Mouse (Mus musculus): ENCODE measurements around the gene Plcg2. TPM values are rescaled to one million over a fixed set of nuclear protein-coding genes. Genes with fewer than 3 reads are reported as not detected.
A peak's percentile ranks its signal among the peaks of the same experiment; 100 is the strongest.

The Plcg2 gene
- polyA plus RNA-seq, 1 experiment from 2014 or later: 3.6 TPM

GRCm38 (mm10) chr8:117550529-117550928 is 52.4 kb downstream of the Plcg2 start:
- Histone ChIP-seq H3K36me3 (ENCODE audit: control insufficient read depth, insufficient read depth, low read length) (no peaks in the 10 kb centered on the region), H3K9me3 (ENCODE audit: control insufficient read depth, low read length) (no peaks in the 10 kb centered on the region), H3K4me1 (ENCODE audit: control insufficient read depth, insufficient read depth, low read length) (no peaks in the 10 kb centered on the region), H3K9ac (ENCODE audit: low read depth, low read length) (no peak overlapping the region), H3K27ac (ENCODE audit: low read length) (no peak overlapping the region), H3K4me3 (ENCODE audit: low read length) (no peak overlapping the region), H3K27me3 (replicated peaks; ENCODE audit: control insufficient read depth, insufficient read depth, low read length) (no peaks in the 10 kb centered on the region), H3K4me2 (ENCODE audit: low read depth, low read length) (no peak overlapping the region)
- no peak for ATAC-seq
- 89% methylated on average over 5 of the region's 5 CpGs for WGBS

- Histone ChIP-seq H3K4me1 (ENCODE audit: control insufficient read depth, insufficient read depth, low read length) (peaks cover 12% of the 10 kb centered on the region), H3K27ac (ENCODE audit: low read length) (no peak overlapping the region), H3K36me3 (ENCODE audit: control insufficient read depth, insufficient read depth, low read length) (no peaks in the 10 kb centered on the region), H3K4me3 (ENCODE audit: low read length) (no peak overlapping the region), H3K9me3 (ENCODE audit: control insufficient read depth, low read length) (no peaks in the 10 kb centered on the region), H3K4me2 (ENCODE audit: low read depth, low read length) (no peak overlapping the region), H3K27me3 (replicated peaks; ENCODE audit: control insufficient read depth, insufficient read depth, low read length) (no peaks in the 10 kb centered on the region), H3K9ac (ENCODE audit: low read depth, low read length) (no peak overlapping the region)
- peak; percentile 64 for ATAC-seq
- WGBS: 66% methylated on average over 4 of the region's 4 CpGs
These were observed 62.9 kb downstream of the Plcg2 start for GRCm38 (mm10) chr8:117561014-117561413.

- Histone ChIP-seq H3K36me3 (ENCODE audit: control insufficient read depth, insufficient read depth, low read length) (no peaks in the 10 kb centered on the region), H3K9ac (ENCODE audit: low read depth, low read length) (peak overlapping the region; percentile 9; the same call in 1 of the 2 replicates), H3K27me3 (replicated peaks; ENCODE audit: control insufficient read depth, insufficient read depth, low read length) (no peaks in the 10 kb centered on the region), H3K27ac (ENCODE audit: low read length) (no peak overlapping the region), H3K4me1 (ENCODE audit: control insufficient read depth, insufficient read depth, low read length) (peaks cover 12% of the 10 kb centered on the region), H3K9me3 (ENCODE audit: control insufficient read depth, low read length) (no peaks in the 10 kb centered on the region), H3K4me3 (ENCODE audit: low read length) (peak overlapping the region; percentile 25), H3K4me2 (ENCODE audit: low read depth, low read length) (peak overlapping the region; percentile 47)
- ATAC-seq: peak; percentile 54
- WGBS: 18% methylated on average over 17 of the region's 17 CpGs
These were observed 63.8 kb downstream of the Plcg2 start for GRCm38 (mm10) chr8:117561735-117562361.

- peak overlapping the region; percentile 25 for H3K4me3 ChIP-seq (ENCODE audit: low read length)
- whole genome bisulfite sequencing: 30% methylated on average over 16 of the region's 16 CpGs
- no peaks in the 10 kb centered on the region for H3K9me3 ChIP-seq (ENCODE audit: control insufficient read depth, low read length)
- H3K4me1 ChIP-seq (ENCODE audit: control insufficient read depth, insufficient read depth, low read length): peaks cover 12% of the 10 kb centered on the region
- H3K27me3 ChIP-seq (replicated peaks; ENCODE audit: control insufficient read depth, insufficient read depth, low read length): no peaks in the 10 kb centered on the region
- no peak overlapping the region for H3K9ac ChIP-seq (ENCODE audit: low read depth, low read length)
- peak overlapping the region; percentile 47 for H3K4me2 ChIP-seq (ENCODE audit: low read depth, low read length)
- peak; percentile 75 for ATAC-seq
- no peak overlapping the region for H3K27ac ChIP-seq (ENCODE audit: low read length)
- no peaks in the 10 kb centered on the region for H3K36me3 ChIP-seq (ENCODE audit: control insufficient read depth, insufficient read depth, low read length)
These were observed 64.4 kb downstream of the Plcg2 start for GRCm38 (mm10) chr8:117562445-117563014.

- Histone ChIP-seq H3K27me3 (replicated peaks; ENCODE audit: control insufficient read depth, insufficient read depth, low read length) (no peaks in the 10 kb centered on the region), H3K36me3 (ENCODE audit: control insufficient read depth, insufficient read depth, low read length) (no peaks in the 10 kb centered on the region), H3K4me1 (ENCODE audit: control insufficient read depth, insufficient read depth, low read length) (no peaks in the 10 kb centered on the region), H3K4me2 (ENCODE audit: low read depth, low read length) (no peak overlapping the region), H3K9ac (ENCODE audit: low read depth, low read length) (no peak overlapping the region), H3K27ac (ENCODE audit: low read length) (no peak overlapping the region), H3K4me3 (ENCODE audit: low read length) (no peak overlapping the region), H3K9me3 (ENCODE audit: control insufficient read depth, low read length) (no peaks in the 10 kb centered on the region)
- ATAC-seq: no peak
- WGBS: 33% methylated on average over 5 of the region's 5 CpGs
These were observed 71.3 kb downstream of the Plcg2 start for GRCm38 (mm10) chr8:117569409-117569808.

- ATAC-seq: no peak
- 73% methylated on average over 9 of the region's 9 CpGs for WGBS
- no peaks in the 10 kb centered on the region for H3K27me3 ChIP-seq (replicated peaks; ENCODE audit: control insufficient read depth, insufficient read depth, low read length)
These were observed 78.2 kb downstream of the Plcg2 start for GRCm38 (mm10) chr8:117576291-117576785.

GRCm38 (mm10) chr8:117577059-117577458 is 79.0 kb downstream of the Plcg2 start:
- H3K4me1 ChIP-seq (ENCODE audit: control insufficient read depth, insufficient read depth, low read length): no peaks in the 10 kb centered on the region
- no peaks in the 10 kb centered on the region for H3K36me3 ChIP-seq (ENCODE audit: control insufficient read depth, insufficient read depth, low read length)
- no peaks in the 10 kb centered on the region for H3K9me3 ChIP-seq (ENCODE audit: control insufficient read depth, low read length)
- H3K4me2 ChIP-seq (ENCODE audit: low read depth, low read length): no peak overlapping the region
- H3K4me3 ChIP-seq (ENCODE audit: low read length): no peak overlapping the region
- no peak overlapping the region for H3K27ac ChIP-seq (ENCODE audit: low read length)
- H3K9ac ChIP-seq (ENCODE audit: low read depth, low read length): no peak overlapping the region
- ATAC-seq: no peak
- H3K27me3 ChIP-seq (replicated peaks; ENCODE audit: control insufficient read depth, insufficient read depth, low read length): no peaks in the 10 kb centered on the region
- WGBS: 70% methylated on average over 6 of the region's 6 CpGs

More at GRCm38 (mm10) chr8:117576291-117576785, 78.2 kb downstream of the Plcg2 start:
- Histone ChIP-seq H3K9me3 (ENCODE audit: control insufficient read depth, low read length) (no peaks in the 10 kb centered on the region), H3K27ac (ENCODE audit: low read length) (no peak overlapping the region), H3K4me2 (ENCODE audit: low read depth, low read length) (no peak overlapping the region), H3K4me1 (ENCODE audit: control insufficient read depth, insufficient read depth, low read length) (no peaks in the 10 kb centered on the region), H3K4me3 (ENCODE audit: low read length) (no peak overlapping the region), H3K9ac (ENCODE audit: low read depth, low read length) (no peak overlapping the region), H3K36me3 (ENCODE audit: control insufficient read depth, insufficient read depth, low read length) (no peaks in the 10 kb centered on the region)

GRCm38 (mm10) chr8:117577883-117578282 is 79.8 kb downstream of the Plcg2 start:
- Histone ChIP-seq H3K9me3 (ENCODE audit: control insufficient read depth, low read length) (no peaks in the 10 kb centered on the region), H3K4me2 (ENCODE audit: low read depth, low read length) (no peak overlapping the region), H3K9ac (ENCODE audit: low read depth, low read length) (no peak overlapping the region), H3K27ac (ENCODE audit: low read length) (no peak overlapping the region), H3K4me1 (ENCODE audit: control insufficient read depth, insufficient read depth, low read length) (no peaks in the 10 kb centered on the region), H3K4me3 (ENCODE audit: low read length) (no peak overlapping the region), H3K36me3 (ENCODE audit: control insufficient read depth, insufficient read depth, low read length) (no peaks in the 10 kb centered on the region), H3K27me3 (replicated peaks; ENCODE audit: control insufficient read depth, insufficient read depth, low read length) (no peaks in the 10 kb centered on the region)
- ATAC-seq: no peak
- 56% methylated on average over 10 of the region's 10 CpGs for WGBS

- WGBS: 90% methylated on average over 6 of the region's 6 CpGs
- Histone ChIP-seq H3K27ac (ENCODE audit: low read length) (no peak overlapping the region), H3K27me3 (replicated peaks; ENCODE audit: control insufficient read depth, insufficient read depth, low read length) (no peaks in the 10 kb centered on the region), H3K36me3 (ENCODE audit: control insufficient read depth, insufficient read depth, low read length) (no peaks in the 10 kb centered on the region), H3K4me3 (ENCODE audit: low read length) (no peak overlapping the region), H3K9ac (ENCODE audit: low read depth, low read length) (no peak overlapping the region), H3K4me2 (ENCODE audit: low read depth, low read length) (no peak overlapping the region), H3K4me1 (ENCODE audit: control insufficient read depth, insufficient read depth, low read length) (no peaks in the 10 kb centered on the region), H3K9me3 (ENCODE audit: control insufficient read depth, low read length) (no peaks in the 10 kb centered on the region)
- no peak for ATAC-seq
These were observed 80.8 kb downstream of the Plcg2 start for GRCm38 (mm10) chr8:117578856-117579255.

All from intestine, embryonic 16.5 days (tissue).